Mouse (Mus musculus): ENCODE measurements around the gene Eci1. TPM values are rescaled to one million over a fixed set of nuclear protein-coding genes. Genes with fewer than 3 reads are reported as not detected.
"Not testable (repeated sequence)": the region's sequence is repeated elsewhere in the genome, so short reads cannot be mapped to it uniquely, and the experiment has no call there.

Gene Eci1
- total RNA-seq (2015; ENCODE audit: low replicate concordance), result 2.7 and 5.4 TPM in 2 replicates
- 4.3 and 15.3 TPM in 2 replicates for total RNA-seq (2017; ENCODE audit: low replicate concordance)

DNA sequence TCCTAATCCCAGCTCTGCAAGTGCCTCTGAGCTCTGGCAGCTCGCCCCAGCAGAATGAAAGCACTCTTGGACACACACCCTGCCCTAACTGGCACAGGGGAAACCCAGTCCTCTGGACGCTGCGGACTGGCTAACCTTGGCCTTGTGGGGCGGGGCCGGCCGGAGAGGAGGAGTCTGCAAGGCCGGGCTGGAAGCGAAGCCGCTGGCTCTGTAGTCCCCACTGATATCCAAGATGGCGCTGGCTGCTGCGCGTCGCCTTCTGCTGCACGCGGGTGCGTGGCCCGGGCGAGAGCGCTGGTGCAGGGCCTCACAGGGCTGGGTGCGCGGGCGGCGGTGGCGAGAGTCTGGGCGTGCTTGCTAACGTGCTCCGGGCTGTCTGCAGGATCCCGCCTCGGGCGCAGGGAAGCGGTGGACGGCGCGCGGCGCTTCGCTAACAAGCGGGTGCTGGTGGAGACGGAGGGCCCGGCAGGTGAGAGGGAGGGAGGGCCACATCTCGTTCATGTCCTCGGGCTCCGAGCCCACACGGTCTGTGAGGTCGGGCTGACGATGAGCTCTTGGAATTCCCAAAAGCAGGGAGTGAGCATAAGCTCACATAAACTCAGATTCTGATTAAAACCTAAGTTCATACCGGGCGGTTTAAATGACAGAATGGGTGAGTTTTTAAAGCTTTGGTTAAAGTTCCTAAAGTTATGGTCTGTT, at the start of gene Eci1:
Eci1 (plus strand) TSS at position 171 of the 699 bp plus-strand sequence.
- ATAC-seq (replicated peaks; ENCODE audit: low FRiP score, poor library complexity, severe bottlenecking), result peak; percentile 97

DNA sequence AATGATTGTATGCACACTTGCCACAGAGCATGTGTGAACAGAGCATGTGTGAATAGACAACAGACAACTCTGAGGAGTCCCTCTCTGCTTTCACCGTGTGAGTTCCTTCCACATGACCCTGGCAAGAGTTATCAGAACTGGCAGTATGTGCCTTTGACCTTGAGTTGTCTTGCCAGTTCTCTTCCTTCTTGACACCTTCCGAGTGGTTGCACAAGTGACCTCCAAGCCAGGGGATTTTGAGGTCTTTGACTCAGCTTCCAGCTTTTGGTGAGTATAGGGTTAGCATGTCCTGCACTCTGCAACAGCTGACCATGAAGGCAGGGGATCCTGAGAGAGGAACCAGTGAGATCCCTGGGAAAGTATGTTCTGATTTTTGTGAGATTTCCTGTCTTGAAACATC, 47.9 kb upstream of the Eci1 start:
- ATAC-seq (replicated peaks; ENCODE audit: low FRiP score, poor library complexity, severe bottlenecking), result no peak

- ATAC-seq (replicated peaks; ENCODE audit: low FRiP score, poor library complexity, severe bottlenecking), result no peak
Observed at GRCm38 (mm10) chr17:24383789-24384188, 42.7 kb upstream of the Eci1 start.

- ATAC-seq (replicated peaks; ENCODE audit: low FRiP score, poor library complexity, severe bottlenecking), result no peak
Observed at GRCm38 (mm10) chr17:24388711-24389110, 37.7 kb upstream of the Eci1 start.

GRCm38 (mm10) chr17:24389865-24390264, 36.6 kb upstream of the Eci1 start:
- no peak for ATAC-seq (replicated peaks; ENCODE audit: low FRiP score, poor library complexity, severe bottlenecking)

GRCm38 (mm10) chr17:24391149-24391548, 35.3 kb upstream of the Eci1 start:
- peak; percentile 59; the same call in 1 of the 2 replicates for ATAC-seq (replicated peaks; ENCODE audit: low FRiP score, poor library complexity, severe bottlenecking)

- ATAC-seq (replicated peaks; ENCODE audit: low FRiP score, poor library complexity, severe bottlenecking), result no peak
Observed at GRCm38 (mm10) chr17:24393527-24393926, 32.9 kb upstream of the Eci1 start.

DNA sequence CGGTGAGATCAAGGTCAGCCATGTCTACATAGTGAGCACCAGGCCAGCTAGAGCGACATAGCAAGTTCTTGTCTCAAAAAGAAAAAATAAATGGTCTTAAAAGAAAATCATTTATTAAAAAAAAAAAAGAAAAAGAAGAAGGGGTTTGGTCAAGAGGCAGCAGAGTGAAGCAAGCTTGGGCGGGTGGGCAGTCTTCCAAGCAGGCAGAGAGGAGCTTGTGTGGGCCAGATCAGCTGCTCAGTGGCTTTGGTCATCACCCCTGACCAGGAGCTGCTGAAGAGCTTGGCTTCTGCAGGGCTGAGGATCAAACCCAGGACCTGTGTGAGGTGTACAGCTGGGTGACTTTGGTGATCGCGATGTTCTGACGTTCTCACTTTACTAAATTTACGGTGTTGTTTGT, 32.0 kb upstream of the Eci1 start:
- no peak for ATAC-seq (replicated peaks; ENCODE audit: low FRiP score, poor library complexity, severe bottlenecking)

GRCm38 (mm10) chr17:24402371-24402770, 24.1 kb upstream of the Eci1 start:
- no peak for ATAC-seq (replicated peaks; ENCODE audit: low FRiP score, poor library complexity, severe bottlenecking)

DNA sequence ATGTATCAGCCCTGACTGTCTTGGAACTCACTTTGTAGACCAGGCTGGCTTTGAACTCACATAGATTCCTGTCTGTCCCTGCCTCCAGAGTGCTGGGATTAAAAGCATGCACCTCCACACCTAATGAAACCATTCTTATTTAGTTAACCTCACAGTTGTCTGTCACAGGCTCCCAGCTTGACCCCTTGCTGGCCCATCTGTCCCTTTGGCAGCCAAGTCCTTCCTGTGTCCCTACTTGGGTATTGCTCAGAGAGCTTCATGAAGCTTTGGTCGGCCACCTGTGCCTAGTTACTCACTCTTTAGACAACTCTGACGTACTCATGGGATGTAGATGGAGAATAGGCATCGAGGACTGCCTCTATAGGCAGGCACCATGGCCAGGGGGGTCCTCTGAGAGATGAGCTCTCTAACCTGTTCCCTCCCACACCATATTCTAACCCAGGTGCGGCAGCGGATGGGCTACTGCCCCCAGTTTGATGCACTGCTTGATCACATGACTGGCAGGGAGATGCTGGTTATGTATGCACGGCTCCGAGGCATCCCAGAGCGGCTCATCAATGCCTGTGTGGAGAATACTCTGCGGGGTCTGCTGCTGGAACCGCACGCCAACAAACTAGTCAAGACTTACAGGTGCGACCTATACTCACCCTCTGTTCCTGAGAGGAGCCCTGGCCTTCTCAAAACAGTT, 19.2 kb upstream of the Eci1 start:
- no peak for ATAC-seq (replicated peaks; ENCODE audit: low FRiP score, poor library complexity, severe bottlenecking)

GRCm38 (mm10) chr17:24413557-24414211, 12.8 kb upstream of the Eci1 start:
- peak; percentile 51 for ATAC-seq (replicated peaks; ENCODE audit: low FRiP score, poor library complexity, severe bottlenecking)

- ATAC-seq (replicated peaks; ENCODE audit: low FRiP score, poor library complexity, severe bottlenecking), result peak; percentile 83
Observed at GRCm38 (mm10) chr17:24414230-24414976, 12.0 kb upstream of the Eci1 start, which contains the start of gene Rnps1. Rnps1 (plus strand) TSS chr17:24414565.

- peak; percentile 3 for ATAC-seq (replicated peaks; ENCODE audit: low FRiP score, poor library complexity, severe bottlenecking)
Observed at GRCm38 (mm10) chr17:24415011-24415410, 11.4 kb upstream of the Eci1 start.

GRCm38 (mm10) chr17:24416051-24416652, 10.3 kb upstream of the Eci1 start:
- ATAC-seq (replicated peaks; ENCODE audit: low FRiP score, poor library complexity, severe bottlenecking), result no peak

DNA sequence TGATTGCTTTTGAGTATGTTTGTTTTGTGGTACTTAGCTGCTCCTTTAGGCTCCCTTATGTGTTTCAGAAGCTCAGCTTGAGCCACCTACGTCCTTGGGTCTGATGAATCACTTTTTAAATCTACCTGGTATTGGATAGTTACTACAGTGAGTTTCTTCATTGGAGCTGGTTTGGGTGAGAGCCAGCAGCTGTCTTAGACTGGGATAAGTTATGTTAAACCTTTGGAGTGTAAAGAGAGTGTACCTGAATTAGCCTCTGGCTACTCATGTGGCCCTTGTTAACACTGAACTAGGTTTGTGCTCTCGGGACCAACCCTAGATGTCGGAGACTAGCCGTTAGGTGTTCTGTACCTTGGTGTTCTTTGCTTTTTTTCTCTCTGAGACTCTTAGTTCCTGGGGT, 3.3 kb upstream of the Eci1 start:
- no peak for ATAC-seq (replicated peaks; ENCODE audit: low FRiP score, poor library complexity, severe bottlenecking)

- ATAC-seq (replicated peaks; ENCODE audit: low FRiP score, poor library complexity, severe bottlenecking), result no peak
Observed at GRCm38 (mm10) chr17:24424489-24424888, 2.0 kb upstream of the Eci1 start.

DNA sequence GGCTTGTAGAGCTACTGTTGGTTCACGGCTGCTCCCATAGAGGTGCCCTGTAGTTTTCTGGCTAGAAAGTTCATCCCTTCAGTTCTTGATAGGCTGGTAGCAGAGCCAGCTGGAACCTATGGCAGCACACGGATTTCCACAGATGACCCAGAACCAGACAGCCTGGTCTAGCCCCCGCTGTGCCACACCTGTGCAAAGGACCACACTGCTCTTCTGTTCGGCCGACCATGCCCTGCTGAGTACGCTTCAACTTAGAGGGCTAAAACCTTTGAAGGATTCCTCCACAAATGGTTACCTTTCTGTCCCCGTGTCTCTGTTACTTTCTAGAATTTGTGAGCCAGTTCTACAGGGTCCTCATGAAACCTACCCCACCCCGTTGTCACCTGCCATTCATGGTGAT, 1.1 kb upstream of the Eci1 start:
- ATAC-seq (replicated peaks; ENCODE audit: low FRiP score, poor library complexity, severe bottlenecking), result not testable (repeated sequence)

GRCm38 (mm10) chr17:24425905-24426304, 536 bp upstream of the Eci1 start:
- ATAC-seq (replicated peaks; ENCODE audit: low FRiP score, poor library complexity, severe bottlenecking), result no peak

DNA sequence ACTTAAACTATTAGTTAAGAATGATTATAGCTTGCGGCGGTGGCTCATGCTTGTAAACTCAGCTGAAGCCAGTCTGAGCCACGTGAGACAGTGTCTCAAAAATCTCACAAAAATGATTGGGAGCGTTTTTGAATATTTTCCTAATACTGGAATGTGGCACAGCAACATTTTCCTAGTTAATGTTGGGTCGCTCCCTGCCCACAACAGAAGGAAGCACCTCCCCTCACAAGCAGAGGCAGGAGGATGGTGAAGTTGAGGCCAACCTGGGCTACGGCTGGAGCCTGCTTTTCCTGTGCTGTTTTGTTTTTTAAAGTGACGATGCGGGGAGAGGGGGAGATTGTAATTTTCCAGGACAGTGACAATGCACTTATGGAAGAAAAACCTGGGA, 723 bp downstream of the Eci1 start:
- ATAC-seq (replicated peaks; ENCODE audit: low FRiP score, poor library complexity, severe bottlenecking), result peak; percentile 18; the same call in 1 of the 2 replicates

Measured in erythroblast, adult 5-6 weeks (primary cell).